Mouse (Mus musculus): ENCODE measurements around the gene Ipmk. TPM values are rescaled to one million over a fixed set of nuclear protein-coding genes. Genes with fewer than 3 reads are reported as not detected.

The Ipmk gene
- polyA plus RNA-seq (2012; rRNA removed): 9.8 and 14.4 TPM in 2 replicates

DNA sequence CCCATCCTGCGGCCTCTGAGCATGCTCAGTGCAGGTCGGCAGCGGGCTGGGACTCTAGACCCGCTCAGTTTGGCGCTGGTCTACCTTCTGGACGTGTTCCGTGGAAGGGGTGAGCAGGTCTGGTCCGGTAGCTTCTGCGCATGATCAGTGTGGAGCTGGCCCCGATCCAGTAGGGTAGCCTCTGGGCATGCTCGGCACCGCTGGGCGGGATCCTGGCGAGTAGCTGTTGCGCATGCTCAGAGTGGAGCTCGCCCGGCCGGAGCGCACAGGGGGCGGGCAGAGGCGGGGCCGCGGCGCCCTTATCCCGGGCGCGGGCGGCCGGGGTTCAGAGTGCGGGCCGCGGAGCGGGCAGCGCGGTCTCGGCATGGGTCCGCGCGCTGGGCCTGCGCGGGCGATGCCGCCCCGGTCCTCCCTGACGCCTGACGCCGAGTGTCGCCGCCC lies at the start of gene Ipmk:
Gene Ipmk, plus strand, starts transcription at position 255 of the 441 bp plus-strand sequence.
- peak; percentile 94 for DNase-seq
- peak within 1 kb of the TSS; percentile 68 for H3K4me3 ChIP-seq (ENCODE audit: control insufficient read depth, insufficient read depth, low read length)
- TF ChIP-seq CTCF (IDR thresholded peaks at IDR 0.05; ENCODE audit: borderline replicate concordance, control insufficient read depth, extremely low read depth, insufficient read depth, low read length, poor library complexity) (no peak), POLR2A (IDR thresholded peaks at IDR 0.05; ENCODE audit: control insufficient read depth, extremely low read depth, insufficient read depth, low read length, poor library complexity) (peak; percentile 90)
- H3K4me1 ChIP-seq (replicated peaks; ENCODE audit: control insufficient read depth, insufficient read depth, low read length): peaks cover 21% of the 10 kb centered on the region
- H3K36me3 ChIP-seq (ENCODE audit: control insufficient read depth, insufficient read depth, low read length): no peaks in the 10 kb centered on the region
- H3K27ac ChIP-seq (ENCODE audit: control insufficient read depth, insufficient read depth, low read length): peak within 1 kb of the TSS; percentile 38
- H3K27me3 ChIP-seq (ENCODE audit: control insufficient read depth, insufficient read depth, low read length): no peaks in the 10 kb centered on the region
- under 1% methylated on average over 49 of the region's 49 CpGs for WGBS

DNA sequence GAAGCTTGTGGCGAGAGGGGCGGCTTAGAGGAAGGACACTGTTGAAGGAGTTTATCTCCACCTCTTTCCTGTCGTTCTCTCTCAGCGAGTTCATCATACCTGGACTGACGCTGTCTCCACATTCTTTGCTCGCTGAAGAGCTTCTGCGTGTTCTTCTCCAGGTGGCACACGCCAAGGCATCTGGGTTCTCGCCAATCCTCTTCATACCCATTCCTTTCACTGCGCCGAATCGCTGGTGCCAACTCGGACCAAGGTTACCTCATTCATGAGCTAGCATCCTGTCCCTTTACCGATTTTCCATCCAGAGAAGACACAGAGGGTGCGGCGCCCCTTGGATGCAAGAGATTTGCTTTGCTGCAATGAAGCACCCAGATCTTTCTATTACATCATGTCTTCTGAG lies 47.4 kb upstream of the Ipmk start:
- Histone ChIP-seq H3K4me3 (ENCODE audit: control insufficient read depth, insufficient read depth, low read length) (peak overlapping the region; percentile 42), H3K36me3 (ENCODE audit: control insufficient read depth, insufficient read depth, low read length) (no peaks in the 10 kb centered on the region), H3K4me1 (replicated peaks; ENCODE audit: control insufficient read depth, insufficient read depth, low read length) (peaks cover 34% of the 10 kb centered on the region), H3K27me3 (ENCODE audit: control insufficient read depth, insufficient read depth, low read length) (no peaks in the 10 kb centered on the region), H3K27ac (ENCODE audit: control insufficient read depth, insufficient read depth, low read length) (peak overlapping the region; percentile 98)
- 57% methylated on average over 16 of the region's 16 CpGs for WGBS
- DNase-seq: peak; percentile 25
- TF ChIP-seq CTCF (IDR thresholded peaks at IDR 0.05; ENCODE audit: borderline replicate concordance, control insufficient read depth, extremely low read depth, insufficient read depth, low read length, poor library complexity) (no peak; the same call in 1 of the 2 replicates), POLR2A (IDR thresholded peaks at IDR 0.05; ENCODE audit: control insufficient read depth, extremely low read depth, insufficient read depth, low read length, poor library complexity) (no peak)

GRCm38 (mm10) chr10:71302490-71302889 lies 45.1 kb upstream of the Ipmk start:
- Histone ChIP-seq H3K27me3 (ENCODE audit: control insufficient read depth, insufficient read depth, low read length) (no peaks in the 10 kb centered on the region), H3K36me3 (ENCODE audit: control insufficient read depth, insufficient read depth, low read length) (no peaks in the 10 kb centered on the region), H3K27ac (ENCODE audit: control insufficient read depth, insufficient read depth, low read length) (no peak overlapping the region), H3K4me3 (ENCODE audit: control insufficient read depth, insufficient read depth, low read length) (no peak overlapping the region), H3K4me1 (replicated peaks; ENCODE audit: control insufficient read depth, insufficient read depth, low read length) (peaks cover 32% of the 10 kb centered on the region)
- DNase-seq: peak; percentile 61
- no peak for TF ChIP-seq CTCF (IDR thresholded peaks at IDR 0.05; ENCODE audit: borderline replicate concordance, control insufficient read depth, extremely low read depth, insufficient read depth, low read length, poor library complexity)
- TF ChIP-seq POLR2A (IDR thresholded peaks at IDR 0.05; ENCODE audit: control insufficient read depth, extremely low read depth, insufficient read depth, low read length, poor library complexity): no peak
- WGBS: 19% methylated on average over 5 of the region's 5 CpGs

- no peak for TF ChIP-seq POLR2A (IDR thresholded peaks at IDR 0.05; ENCODE audit: control insufficient read depth, extremely low read depth, insufficient read depth, low read length, poor library complexity)
- TF ChIP-seq CTCF (IDR thresholded peaks at IDR 0.05; ENCODE audit: borderline replicate concordance, control insufficient read depth, extremely low read depth, insufficient read depth, low read length, poor library complexity): no peak
- no peaks in the 10 kb centered on the region for H3K36me3 ChIP-seq (ENCODE audit: control insufficient read depth, insufficient read depth, low read length)
- H3K27me3 ChIP-seq (ENCODE audit: control insufficient read depth, insufficient read depth, low read length): no peaks in the 10 kb centered on the region
- peak overlapping the region; percentile 10; the same call in 1 of the 2 replicates for H3K4me3 ChIP-seq (ENCODE audit: control insufficient read depth, insufficient read depth, low read length)
- DNase-seq: peak; percentile 75
- H3K27ac ChIP-seq (ENCODE audit: control insufficient read depth, insufficient read depth, low read length): no peak overlapping the region
- WGBS: 19% methylated on average over 6 of the region's 6 CpGs
- peaks cover 15% of the 10 kb centered on the region for H3K4me1 ChIP-seq (replicated peaks; ENCODE audit: control insufficient read depth, insufficient read depth, low read length)
These were observed 41.4 kb upstream of the Ipmk start for GRCm38 (mm10) chr10:71306190-71306589.

- Histone ChIP-seq H3K4me3 (ENCODE audit: control insufficient read depth, insufficient read depth, low read length) (no peak overlapping the region), H3K36me3 (ENCODE audit: control insufficient read depth, insufficient read depth, low read length) (no peaks in the 10 kb centered on the region), H3K27ac (ENCODE audit: control insufficient read depth, insufficient read depth, low read length) (no peak overlapping the region), H3K4me1 (replicated peaks; ENCODE audit: control insufficient read depth, insufficient read depth, low read length) (peaks cover 10% of the 10 kb centered on the region), H3K27me3 (ENCODE audit: control insufficient read depth, insufficient read depth, low read length) (no peaks in the 10 kb centered on the region)
- DNase-seq: no peak
- TF ChIP-seq POLR2A (IDR thresholded peaks at IDR 0.05; ENCODE audit: control insufficient read depth, extremely low read depth, insufficient read depth, low read length, poor library complexity): no peak
- TF ChIP-seq CTCF (IDR thresholded peaks at IDR 0.05; ENCODE audit: borderline replicate concordance, control insufficient read depth, extremely low read depth, insufficient read depth, low read length, poor library complexity): no peak
- 37% methylated on average over 6 of the region's 6 CpGs for WGBS
These were observed 40.8 kb upstream of the Ipmk start for GRCm38 (mm10) chr10:71306759-71307158.

DNA sequence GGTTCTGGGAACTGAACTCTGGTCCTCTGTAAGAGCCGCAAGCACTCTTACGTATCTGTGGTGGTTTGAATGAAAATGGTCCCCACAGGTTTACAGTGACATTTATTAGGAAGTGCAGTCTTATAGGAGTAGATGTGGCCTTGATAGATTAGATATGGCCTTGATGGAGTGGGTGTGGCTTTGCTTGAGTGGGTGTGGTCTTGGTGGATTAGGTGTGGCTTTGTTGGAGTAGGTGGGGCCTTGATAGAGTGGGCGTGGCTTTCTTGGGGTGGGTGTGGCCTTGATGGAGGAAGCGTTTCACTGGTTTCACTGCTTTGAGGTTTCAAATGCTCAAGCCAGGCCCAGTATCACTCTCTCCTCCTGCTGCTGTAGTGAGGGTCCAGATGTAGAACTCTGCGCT lies 39.4 kb upstream of the Ipmk start:
- no peak for DNase-seq
- 92% methylated on average over 5 of the region's 5 CpGs for WGBS
- Histone ChIP-seq H3K4me3 (ENCODE audit: control insufficient read depth, insufficient read depth, low read length) (no peak overlapping the region), H3K27me3 (ENCODE audit: control insufficient read depth, insufficient read depth, low read length) (no peaks in the 10 kb centered on the region), H3K27ac (ENCODE audit: control insufficient read depth, insufficient read depth, low read length) (no peak overlapping the region), H3K4me1 (replicated peaks; ENCODE audit: control insufficient read depth, insufficient read depth, low read length) (peaks cover 3% of the 10 kb centered on the region), H3K36me3 (ENCODE audit: control insufficient read depth, insufficient read depth, low read length) (no peaks in the 10 kb centered on the region)
- TF ChIP-seq POLR2A (IDR thresholded peaks at IDR 0.05; ENCODE audit: control insufficient read depth, extremely low read depth, insufficient read depth, low read length, poor library complexity): no peak
- no peak for TF ChIP-seq CTCF (IDR thresholded peaks at IDR 0.05; ENCODE audit: borderline replicate concordance, control insufficient read depth, extremely low read depth, insufficient read depth, low read length, poor library complexity)

GRCm38 (mm10) chr10:71310288-71310687 lies 37.3 kb upstream of the Ipmk start:
- Histone ChIP-seq H3K4me1 (replicated peaks; ENCODE audit: control insufficient read depth, insufficient read depth, low read length) (peaks cover 3% of the 10 kb centered on the region), H3K4me3 (ENCODE audit: control insufficient read depth, insufficient read depth, low read length) (no peak overlapping the region), H3K27me3 (ENCODE audit: control insufficient read depth, insufficient read depth, low read length) (no peaks in the 10 kb centered on the region), H3K36me3 (ENCODE audit: control insufficient read depth, insufficient read depth, low read length) (no peaks in the 10 kb centered on the region), H3K27ac (ENCODE audit: control insufficient read depth, insufficient read depth, low read length) (no peak overlapping the region)
- whole genome bisulfite sequencing: 80% methylated on average over 3 of the region's 3 CpGs
- TF ChIP-seq CTCF (IDR thresholded peaks at IDR 0.05; ENCODE audit: borderline replicate concordance, control insufficient read depth, extremely low read depth, insufficient read depth, low read length, poor library complexity): no peak
- no peak for TF ChIP-seq POLR2A (IDR thresholded peaks at IDR 0.05; ENCODE audit: control insufficient read depth, extremely low read depth, insufficient read depth, low read length, poor library complexity)
- no peak for DNase-seq
